Mouse (Mus musculus) brown adipose tissue, adult 24 weeks (tissue): ENCODE data around the gene Plppr3. TPM values are rescaled to one million over a fixed set of nuclear protein-coding genes. Genes with fewer than 3 reads are reported as not detected.

Experiments
- H3K27ac ChIP-seq: fragments of 200-500 bp; replicated peaks from 2 replicates; pipeline ENCODE4 v1.5.1; 2012; ENCODE audit warnings: low read depth, mild to moderate bottlenecking, low read length
- H3K4me1 ChIP-seq: fragments of 200-500 bp; 2 replicates; pipeline ENCODE4 v1.6.1; 2012; ENCODE audit warnings: low read length, mixed read lengths; ENCODE audit not compliant: control insufficient read depth, insufficient read depth, insufficient read length
- H3K4me3 ChIP-seq: fragments of 200-500 bp; 2 replicates; pipeline ENCODE4 v1.5.1; 2012; ENCODE audit warnings: low read depth, mild to moderate bottlenecking, low read length, moderate library complexity; ENCODE audit not compliant: insufficient read depth
- polyA plus RNA-seq: library from polyadenylated mRNA; stranded (reverse); fragments of >200 nt; gene quantifications from 2 replicates; pipeline ENCODE4 v1.2.4, GENCODE M21; 2012; ENCODE audit not compliant: missing spikeins, insufficient read depth, insufficient read length

Plppr3 gene
- polyA plus RNA-seq, 1 experiment = not detected

DNA sequence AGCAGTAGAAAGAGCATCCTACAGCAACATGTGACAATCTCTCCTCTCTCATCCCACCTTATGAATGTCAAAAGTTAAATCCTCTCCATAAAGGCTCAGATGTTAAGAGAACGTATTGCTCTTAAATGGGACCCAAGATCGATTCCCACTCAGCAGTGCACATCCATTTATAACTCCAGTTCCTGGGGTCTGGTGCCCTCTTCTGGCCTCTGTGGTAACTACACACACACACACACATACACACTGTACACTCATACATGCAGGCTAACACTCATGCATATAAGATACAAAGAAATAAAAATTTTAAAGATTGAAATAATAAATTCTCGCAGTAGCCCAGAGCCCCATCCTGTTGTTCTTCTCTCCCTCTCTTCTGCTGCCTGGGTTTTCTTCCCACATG lies 37.5 kb downstream of the Plppr3 start:
- Histone ChIP-seq H3K27ac (no peak overlapping the region), H3K4me3 (no peak overlapping the region), H3K4me1 (peaks cover 3% of the 10 kb centered on the region; the same call in 1 of the 2 replicates)

GRCm38 (mm10) chr10:79834769-79835398 lies 39.5 kb downstream of the Plppr3 start:
- no peak overlapping the region for H3K27ac ChIP-seq
- H3K4me1 ChIP-seq = no peaks in the 10 kb centered on the region
- no peak overlapping the region for H3K4me3 ChIP-seq

DNA sequence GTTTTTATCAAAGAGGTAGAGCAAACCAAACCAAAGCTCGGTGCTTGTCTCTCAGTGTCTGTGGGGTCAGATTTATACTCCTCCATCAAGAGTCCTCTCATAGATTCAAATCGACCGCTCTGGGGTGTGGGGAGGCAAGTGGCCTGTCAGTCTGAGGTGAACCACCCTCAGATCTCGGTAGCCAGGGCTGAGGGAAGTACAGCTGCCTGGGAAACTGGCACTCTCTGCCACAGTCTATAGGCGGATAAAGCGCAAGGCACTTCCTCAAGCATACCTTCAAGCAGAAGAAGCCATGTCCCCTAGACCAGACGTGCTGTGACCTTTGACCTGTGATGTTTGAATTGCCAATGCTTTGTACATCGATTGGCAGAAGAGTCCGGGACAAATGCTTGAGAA lies 41.6 kb downstream of the Plppr3 start:
- Histone ChIP-seq H3K4me1 (no peaks in the 10 kb centered on the region), H3K4me3 (no peak overlapping the region), H3K27ac (no peak overlapping the region)

GRCm38 (mm10) chr10:79832026-79832785 lies 42.2 kb downstream of the Plppr3 start:
- Histone ChIP-seq H3K4me3 (no peak overlapping the region), H3K4me1 (no peaks in the 10 kb centered on the region), H3K27ac (no peak overlapping the region)

GRCm38 (mm10) chr10:79831583-79831982 lies 42.9 kb downstream of the Plppr3 start:
- no peak overlapping the region for H3K4me3 ChIP-seq
- no peak overlapping the region for H3K27ac ChIP-seq
- H3K4me1 ChIP-seq = no peaks in the 10 kb centered on the region

GRCm38 (mm10) chr10:79824413-79824812 lies 50.0 kb downstream of the Plppr3 start:
- Histone ChIP-seq H3K4me1 (peaks cover 4% of the 10 kb centered on the region; the same call in 1 of the 2 replicates), H3K27ac (0 out of 2 replicates have a peak overlapping the region, but pooled peaks have one; percentile 23), H3K4me3 (no peak overlapping the region)

DNA sequence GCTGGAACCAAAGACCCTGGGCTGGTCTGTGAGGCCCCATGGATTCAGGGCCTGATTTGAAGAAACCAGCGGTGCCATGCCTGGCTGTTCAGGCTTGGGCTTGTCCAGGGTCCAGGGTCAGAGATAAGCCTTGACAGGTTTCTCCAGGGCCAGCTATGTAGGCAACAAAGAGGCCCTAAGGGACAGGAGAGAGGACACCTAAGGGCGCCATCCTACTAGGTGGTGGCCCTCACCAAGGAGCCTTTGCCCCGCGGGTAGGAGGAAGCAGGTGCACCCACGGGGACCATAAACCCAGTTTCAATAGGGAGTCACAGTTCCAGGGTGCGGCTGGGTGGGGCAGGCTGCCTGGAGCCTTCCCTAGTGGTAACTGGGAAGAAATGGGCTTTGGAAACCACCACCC lies 51.4 kb downstream of the Plppr3 start:
- H3K27ac ChIP-seq = no peak overlapping the region
- peaks cover 4% of the 10 kb centered on the region; the same call in 1 of the 2 replicates for H3K4me1 ChIP-seq
- no peak overlapping the region for H3K4me3 ChIP-seq

DNA sequence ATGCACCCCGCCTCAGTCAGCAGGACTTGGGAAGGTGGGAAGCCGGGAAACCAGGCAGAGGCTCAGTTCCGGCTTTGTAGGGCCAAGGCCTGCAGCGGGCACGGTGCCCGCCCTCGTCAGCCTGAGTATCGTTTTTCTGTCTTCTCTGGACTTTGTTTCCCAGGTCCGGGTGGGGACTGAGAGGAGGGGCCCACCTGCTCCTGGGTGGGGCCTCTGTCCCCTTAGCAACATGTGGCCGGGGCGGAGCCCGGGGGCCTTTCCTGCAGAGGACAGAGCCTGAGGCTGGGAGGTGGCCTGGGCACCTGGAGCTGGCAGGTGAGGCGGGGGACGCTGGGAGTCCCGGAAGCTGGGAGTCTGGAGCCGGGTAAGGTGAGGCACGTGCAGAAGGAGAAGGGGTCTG lies 52.1 kb downstream of the Plppr3 start:
- Histone ChIP-seq H3K4me3 (no peak overlapping the region), H3K4me1 (peaks cover 4% of the 10 kb centered on the region; the same call in 1 of the 2 replicates), H3K27ac (no peak overlapping the region)

GRCm38 (mm10) chr10:79821731-79822130 lies 52.7 kb downstream of the Plppr3 start:
- peaks cover 4% of the 10 kb centered on the region; the same call in 1 of the 2 replicates for H3K4me1 ChIP-seq
- H3K4me3 ChIP-seq = no peak overlapping the region
- H3K27ac ChIP-seq = no peak overlapping the region

GRCm38 (mm10) chr10:79820782-79821181 lies 53.7 kb downstream of the Plppr3 start, which contains the start of gene Misp:
Misp (plus strand) TSS chr10:79820989.
- no peak within 1 kb of the TSS for H3K27ac ChIP-seq
- H3K4me1 ChIP-seq = peaks cover 4% of the 10 kb centered on the region; the same call in 1 of the 2 replicates
- H3K4me3 ChIP-seq = no peak within 1 kb of the TSS

DNA sequence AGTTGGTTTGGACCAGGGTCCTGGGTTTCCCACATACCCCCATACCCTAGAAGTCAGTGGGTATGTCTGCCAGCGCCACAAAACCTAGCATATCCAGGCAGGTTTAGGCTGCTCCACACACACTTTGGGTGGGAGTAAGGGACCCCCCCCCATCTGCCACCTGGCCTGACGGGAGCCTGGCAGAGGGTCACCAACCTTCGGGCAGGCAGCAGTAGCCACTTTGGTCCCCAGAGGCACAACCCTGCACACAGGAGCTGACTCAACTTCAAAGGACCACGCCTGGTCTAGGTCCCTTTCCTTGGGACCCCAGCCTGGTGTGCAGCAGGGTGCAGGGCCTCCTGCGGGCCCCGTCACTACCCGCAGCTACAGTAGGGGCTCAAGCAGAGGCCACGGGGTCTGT lies 54.2 kb downstream of the Plppr3 start:
- Histone ChIP-seq H3K27ac (no peak overlapping the region), H3K4me1 (peaks cover 4% of the 10 kb centered on the region; the same call in 1 of the 2 replicates), H3K4me3 (no peak overlapping the region)

- no peak overlapping the region for H3K4me3 ChIP-seq
- no peak overlapping the region for H3K27ac ChIP-seq
- peaks cover 2% of the 10 kb centered on the region; the same call in 1 of the 2 replicates for H3K4me1 ChIP-seq
Observed at GRCm38 (mm10) chr10:79819606-79820005, 54.8 kb downstream of the Plppr3 start.

- Histone ChIP-seq H3K4me1 (no peaks in the 10 kb centered on the region), H3K4me3 (no peak overlapping the region), H3K27ac (no peak overlapping the region)
Observed at GRCm38 (mm10) chr10:79818225-79818624, 56.2 kb downstream of the Plppr3 start.

DNA sequence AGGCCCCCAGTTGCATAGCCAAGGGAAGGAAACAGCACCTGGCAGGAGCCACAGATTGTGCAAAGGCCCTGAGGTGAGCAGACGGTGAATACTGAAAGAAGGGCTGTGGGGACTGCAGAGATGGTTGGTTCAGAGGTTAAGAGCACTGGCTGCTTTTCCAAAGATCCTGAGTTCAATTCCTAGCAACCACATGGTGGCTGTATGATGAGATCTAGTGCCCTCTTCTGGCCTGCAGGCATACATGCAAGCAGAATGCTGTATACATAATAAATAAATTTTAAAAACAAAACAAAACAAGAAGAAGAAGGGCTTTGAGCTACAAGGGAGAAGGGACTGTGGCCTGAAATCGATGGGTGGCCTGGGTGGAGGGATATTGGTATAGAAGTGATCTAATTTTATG lies 57.3 kb downstream of the Plppr3 start:
- Histone ChIP-seq H3K4me1 (no peaks in the 10 kb centered on the region), H3K27ac (no peak overlapping the region), H3K4me3 (no peak overlapping the region)

- H3K4me1 ChIP-seq = no peaks in the 10 kb centered on the region
- no peak overlapping the region for H3K27ac ChIP-seq
- H3K4me3 ChIP-seq = no peak overlapping the region
Observed at GRCm38 (mm10) chr10:79815671-79816494, 58.6 kb downstream of the Plppr3 start.
